Mouse (Mus musculus) neutrophil, adult 5-6 weeks (primary cell): ENCODE data around the gene Slc30a1. TPM values are rescaled to one million over a fixed set of nuclear protein-coding genes. Genes with fewer than 3 reads are reported as not detected.

Experiments
- ATAC-seq: fragments of 151-379, 151-347 bp; 2 replicates; pipeline ENCODE4 v1.8.0; 2017; ENCODE audit warnings: mild to moderate bottlenecking, moderate TSS enrichment; ENCODE audit not compliant: insufficient number of reproducible peaks, poor library complexity, low FRiP score, severe bottlenecking; ENCODE audit errors: extremely low read depth
- total RNA-seq: library from RNA; stranded (forward); fragments of 200-1000 nt; gene quantifications from 2 replicates; pipeline ENCODE4 v1.2.3, GENCODE M21; 2017

Slc30a1 gene
- total RNA-seq, result 9.3 and 9.7 TPM in 2 replicates

DNA sequence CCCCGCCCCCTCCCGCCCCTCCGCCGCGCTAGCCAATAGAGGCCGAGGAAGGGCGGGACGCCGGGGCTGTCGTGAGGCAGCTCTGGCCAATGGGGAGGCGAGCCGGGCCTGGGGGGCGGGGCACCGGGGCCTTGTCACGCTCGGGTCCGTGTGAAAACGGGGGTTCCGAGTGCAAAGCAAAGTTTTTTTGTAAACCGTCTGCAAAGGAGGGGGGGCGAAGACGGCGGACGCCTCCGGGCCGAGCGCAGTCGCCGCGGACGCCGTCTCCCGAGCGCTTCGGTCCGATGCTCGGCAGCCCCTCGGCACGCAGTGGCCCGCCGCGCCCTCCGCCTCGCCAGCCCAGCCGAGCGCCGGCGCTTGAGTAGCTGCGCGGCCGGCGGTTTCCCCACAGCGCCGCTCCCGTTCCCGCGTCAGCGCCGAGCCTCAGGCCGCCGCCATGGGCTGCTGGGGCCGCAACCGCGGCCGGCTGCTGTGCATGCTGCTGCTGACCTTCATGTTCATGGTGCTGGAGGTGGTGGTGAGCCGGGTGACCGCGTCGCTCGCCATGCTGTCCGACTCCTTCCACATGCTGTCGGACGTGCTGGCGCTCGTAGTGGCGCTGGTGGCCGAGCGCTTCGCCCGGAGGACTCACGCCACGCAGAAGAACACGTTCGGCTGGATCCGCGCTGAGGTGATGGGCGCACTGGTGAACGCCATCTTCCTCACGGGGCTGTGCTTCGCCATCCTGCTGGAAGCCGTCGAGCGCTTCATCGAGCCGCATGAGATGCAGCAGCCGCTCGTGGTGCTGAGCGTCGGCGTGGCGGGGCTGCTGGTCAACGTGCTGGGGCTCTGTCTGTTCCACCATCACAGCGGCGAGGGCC, at the start of gene Slc30a1:
Slc30a1 (plus strand) TSS at position 197 of the 860 bp plus-strand sequence.
- ATAC-seq, result peak; percentile 93

DNA sequence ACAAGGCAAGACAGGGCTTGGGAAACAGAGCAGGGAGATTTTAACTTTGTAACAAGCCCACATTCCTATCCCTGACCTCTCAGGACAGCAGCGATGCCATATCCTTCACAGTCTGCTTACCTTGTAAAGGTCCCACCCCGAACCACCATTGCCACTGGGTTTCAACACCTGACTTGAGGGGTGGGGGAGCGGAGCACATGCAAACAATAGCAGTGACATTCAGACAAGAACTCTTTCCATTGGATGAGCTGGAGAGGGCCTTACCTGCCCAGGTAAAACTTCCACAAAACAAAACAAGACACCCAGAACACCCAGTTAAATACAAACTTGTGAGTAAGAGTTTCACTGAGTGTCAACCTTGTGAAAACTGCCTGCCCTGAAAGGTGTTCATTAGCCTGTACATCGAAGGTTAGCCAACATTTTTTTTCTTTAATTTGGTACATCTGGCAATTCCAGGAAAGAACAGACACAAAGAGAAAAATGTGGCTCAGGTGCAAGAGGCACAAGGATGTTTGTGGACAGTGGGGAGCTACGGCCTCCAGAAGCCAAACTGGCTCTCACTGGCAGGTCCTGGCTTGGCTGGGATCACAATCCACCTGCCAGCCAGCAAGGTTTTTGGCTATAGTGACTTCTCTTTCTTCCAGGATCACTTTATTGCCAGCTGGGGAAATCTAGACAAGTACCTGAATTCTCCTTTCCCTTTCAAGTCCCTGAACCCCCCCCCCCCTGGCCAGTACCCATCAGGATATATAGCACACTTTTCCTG, 49.5 kb upstream of the Slc30a1 start:
- no peak for ATAC-seq

DNA sequence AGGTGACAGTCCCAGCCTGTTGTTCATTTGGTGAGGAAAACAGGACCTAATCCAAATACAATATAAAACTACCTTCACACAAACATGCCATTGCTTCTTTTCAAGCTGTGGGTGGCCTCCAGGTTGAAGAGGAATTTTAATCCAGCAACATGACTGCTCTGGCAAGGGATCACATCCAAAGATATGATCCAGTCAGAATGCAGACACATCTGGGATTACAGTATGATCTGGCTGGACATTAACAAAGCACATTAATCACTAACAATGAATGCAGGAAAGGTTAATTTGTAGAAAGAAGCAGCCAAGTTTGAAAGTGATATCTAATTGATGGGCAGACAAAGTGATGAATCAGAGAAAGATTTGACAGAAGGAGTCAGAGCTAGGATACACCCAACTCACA, 48.4 kb upstream of the Slc30a1 start:
- no peak for ATAC-seq

DNA sequence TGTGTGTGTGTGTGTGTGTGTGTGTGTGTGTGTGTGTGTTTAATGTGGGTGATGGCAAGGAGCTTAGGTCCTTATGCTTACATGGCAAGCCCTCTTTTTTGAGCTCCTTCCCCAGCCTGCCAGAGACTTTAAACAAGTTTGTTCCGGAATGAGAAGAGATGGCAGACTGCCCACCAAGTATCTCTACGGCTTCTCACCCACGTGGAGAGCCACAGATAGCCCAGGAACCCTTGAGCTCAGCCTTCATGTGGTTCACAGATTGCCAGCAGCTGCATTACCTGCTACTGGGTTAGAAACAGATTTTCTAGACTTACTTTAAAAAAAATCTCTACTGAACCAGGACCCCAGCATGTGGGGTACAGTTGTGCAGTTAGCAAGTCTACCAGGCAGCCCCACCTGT, 46.7 kb upstream of the Slc30a1 start:
- no peak for ATAC-seq

DNA sequence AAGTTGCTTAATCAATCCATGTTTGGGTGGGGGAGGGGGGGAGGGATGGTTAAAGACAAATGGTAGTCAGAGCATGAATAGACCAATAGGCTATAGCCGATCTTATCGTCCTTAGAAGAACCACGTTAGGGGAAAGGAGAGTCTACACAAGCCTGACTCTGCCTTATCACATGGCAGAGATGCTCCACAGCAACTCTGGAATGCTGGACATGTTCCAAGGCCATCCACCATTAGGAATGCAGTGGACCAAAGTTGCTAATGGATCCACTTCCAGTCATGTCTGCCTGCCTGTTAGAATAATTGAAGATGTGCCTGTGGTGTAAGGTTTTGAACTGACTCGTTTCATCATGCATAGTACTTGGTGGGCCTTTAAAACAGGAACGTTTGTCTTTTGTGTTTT, 45.3 kb upstream of the Slc30a1 start:
- no peak for ATAC-seq

DNA sequence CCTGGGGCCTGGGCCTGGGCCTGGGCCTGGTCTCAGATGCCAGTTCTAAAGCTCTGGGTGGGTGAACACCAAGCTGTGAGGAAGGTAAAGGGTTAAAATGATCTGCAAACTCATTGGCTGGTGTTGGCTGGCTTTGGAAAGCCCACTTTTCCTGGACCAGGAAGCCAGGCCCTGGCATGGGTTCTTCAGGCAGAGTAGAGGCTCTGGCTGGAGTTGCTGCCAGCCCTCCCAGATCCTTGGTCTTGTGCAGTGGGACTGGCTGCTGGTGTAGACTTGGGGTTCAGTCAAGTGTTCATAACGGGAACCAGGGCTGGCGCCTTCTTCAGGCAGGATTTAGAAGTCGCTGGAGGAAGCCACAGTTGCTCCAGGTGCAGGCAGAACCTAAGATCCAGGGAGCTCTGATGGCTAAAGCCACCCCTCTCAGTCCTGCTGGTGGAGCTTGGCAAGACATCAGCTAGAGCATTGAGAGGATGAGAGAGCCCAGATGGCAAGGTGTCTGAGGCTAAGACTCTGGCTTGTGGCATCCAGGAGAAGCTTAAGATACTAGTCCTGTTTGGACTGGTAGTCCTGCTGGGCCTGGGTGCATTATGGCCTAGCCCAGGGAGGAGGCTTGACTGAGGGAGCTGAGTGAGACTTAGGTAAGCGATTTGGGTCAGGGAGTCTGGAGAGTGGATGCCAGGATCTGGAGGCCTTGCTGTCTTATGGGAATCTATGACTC, 42.6 kb upstream of the Slc30a1 start:
- ATAC-seq, result no peak

DNA sequence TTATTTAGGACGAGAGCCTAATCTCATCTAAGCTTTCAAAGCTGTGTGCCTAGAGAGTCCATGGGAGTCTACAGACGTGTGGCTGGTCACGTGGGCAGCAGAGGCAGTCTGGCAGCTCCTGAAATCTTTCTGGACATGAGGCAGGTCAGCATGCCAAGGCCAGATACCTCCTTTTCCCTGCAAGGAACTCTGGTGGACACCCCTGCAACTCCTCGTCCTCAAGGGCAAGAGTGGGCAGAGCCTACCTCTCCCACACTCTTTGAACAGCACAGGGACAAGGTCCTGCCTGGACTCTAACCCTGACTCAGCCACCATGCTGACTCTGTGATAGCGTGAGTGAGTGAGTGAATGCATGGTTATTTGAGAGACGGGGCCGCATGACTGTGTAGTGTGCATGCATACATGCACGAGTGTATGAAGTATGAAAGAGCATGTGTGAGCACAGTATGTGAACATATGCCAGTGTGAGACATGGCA, 42.0 kb upstream of the Slc30a1 start:
- ATAC-seq, result no peak

DNA sequence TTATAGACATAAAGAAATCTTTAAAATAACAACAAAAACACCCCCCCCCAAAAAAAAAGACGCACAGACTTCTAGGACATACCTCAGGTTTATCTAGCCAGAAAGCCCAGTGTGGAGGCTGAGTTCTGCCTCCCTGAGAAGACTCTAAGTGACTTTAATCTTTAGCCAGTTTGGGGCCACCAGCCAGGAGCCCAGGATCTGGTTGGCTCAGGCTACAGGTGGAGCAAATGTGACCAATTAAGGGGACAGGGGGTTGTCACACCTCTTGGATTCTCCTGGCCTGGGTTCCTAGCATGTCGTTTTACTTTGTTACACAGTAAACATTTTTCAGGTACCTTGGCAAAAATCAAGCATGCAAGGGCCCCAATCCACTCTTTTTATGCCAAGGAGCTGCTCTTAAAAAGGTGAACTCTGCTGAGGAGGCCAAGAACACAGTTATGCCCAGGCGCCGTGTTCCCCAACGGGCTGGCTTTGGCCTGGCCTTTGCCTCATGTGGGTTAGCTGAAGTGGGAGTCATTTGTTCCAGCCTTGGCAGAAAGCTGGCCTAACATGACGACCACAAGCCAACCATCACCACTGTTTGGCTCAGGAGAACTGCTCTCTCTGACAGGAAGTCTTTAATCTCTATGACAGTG, 34.4 kb upstream of the Slc30a1 start:
- ATAC-seq, result no peak

DNA sequence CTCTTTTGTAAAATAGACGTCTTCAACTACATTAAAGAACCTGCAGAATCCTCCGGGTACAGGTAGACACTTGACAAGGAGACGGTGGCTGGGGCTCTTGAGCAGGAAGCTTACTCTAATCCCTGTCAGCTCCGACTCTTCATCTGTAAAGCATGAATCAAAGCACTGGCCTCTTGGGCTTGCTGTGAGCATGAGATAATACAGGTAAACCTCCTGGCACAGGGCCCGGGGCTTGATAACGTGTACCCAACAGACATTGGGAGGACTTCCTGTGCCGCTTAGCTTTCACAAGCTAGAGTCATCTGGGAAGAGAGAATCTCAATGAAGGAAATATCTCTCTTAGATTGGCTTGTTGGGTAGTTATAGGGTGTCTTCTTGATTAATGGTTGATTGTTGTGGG, 31.6 kb upstream of the Slc30a1 start:
- ATAC-seq, result no peak

DNA sequence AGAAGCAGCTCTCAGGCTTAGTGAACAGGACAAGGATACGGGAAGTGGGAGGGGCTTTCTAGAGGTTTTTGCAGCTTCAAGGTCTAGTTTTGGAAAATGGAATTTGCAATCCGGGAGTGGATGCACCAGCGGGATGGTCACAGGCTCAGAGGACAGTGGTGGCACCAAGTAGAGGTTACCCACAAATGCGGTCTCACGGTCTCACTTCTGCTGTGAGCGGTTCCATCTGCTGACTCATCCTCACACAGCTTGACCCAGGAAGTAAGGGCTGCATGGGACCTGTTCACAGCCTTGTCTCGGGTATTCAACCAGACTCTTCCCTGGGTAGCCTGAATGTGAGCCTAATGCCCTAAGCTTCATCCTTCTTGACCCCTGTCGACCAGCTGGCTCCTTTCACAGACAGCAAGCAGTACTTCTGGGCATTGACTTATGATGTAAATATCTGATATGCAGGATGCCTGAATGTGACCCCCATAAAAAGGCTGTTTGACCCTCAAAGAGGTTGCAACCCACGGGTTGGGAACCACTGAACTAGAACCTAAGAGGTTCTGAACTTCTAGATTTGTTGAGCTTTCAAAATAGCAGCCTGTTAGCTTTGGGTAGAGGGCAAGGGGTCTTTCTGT, 30.8 kb upstream of the Slc30a1 start:
- ATAC-seq, result peak; percentile 53; the same call in 1 of the 2 replicates

DNA sequence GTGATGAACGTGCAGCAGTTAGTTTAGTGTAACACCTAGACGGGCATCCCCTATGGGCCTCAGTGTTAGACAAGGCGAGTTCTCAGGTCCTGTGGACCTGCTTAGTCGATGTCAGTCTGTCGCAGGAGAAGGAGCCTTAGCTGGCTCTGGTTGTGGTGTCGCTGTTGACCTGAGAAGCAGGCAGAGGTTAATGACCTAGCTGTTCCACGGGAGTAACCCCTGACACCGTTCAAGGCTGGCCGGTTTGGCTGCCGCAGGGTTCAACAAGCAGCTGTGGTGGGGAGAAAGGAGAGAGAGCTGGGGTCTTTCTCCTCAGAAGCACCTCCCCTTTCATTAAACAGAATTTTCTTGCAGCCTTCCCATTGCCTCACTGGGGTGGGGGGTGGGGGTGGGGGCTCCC, 28.9 kb upstream of the Slc30a1 start:
- no peak for ATAC-seq

DNA sequence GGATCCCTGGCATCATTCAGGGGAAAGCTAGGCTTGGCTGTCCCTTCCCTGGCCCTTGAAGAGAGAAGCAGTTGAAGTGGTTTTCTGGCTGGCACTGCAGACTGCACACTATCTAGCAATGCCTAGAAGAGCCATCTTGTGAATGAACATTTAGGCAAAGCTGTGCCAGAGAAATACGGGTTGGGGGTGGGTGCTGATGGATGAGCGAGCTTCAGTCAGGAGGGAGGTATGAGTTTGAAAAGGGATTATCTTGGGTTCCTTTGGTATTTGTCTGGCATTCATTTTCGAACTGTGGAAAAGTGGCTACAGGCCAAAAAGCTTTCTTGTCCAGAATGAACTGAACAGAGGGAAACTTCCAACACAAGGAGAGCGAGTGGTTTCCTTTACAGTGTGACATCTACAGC, 28.0 kb upstream of the Slc30a1 start:
- no peak for ATAC-seq

DNA sequence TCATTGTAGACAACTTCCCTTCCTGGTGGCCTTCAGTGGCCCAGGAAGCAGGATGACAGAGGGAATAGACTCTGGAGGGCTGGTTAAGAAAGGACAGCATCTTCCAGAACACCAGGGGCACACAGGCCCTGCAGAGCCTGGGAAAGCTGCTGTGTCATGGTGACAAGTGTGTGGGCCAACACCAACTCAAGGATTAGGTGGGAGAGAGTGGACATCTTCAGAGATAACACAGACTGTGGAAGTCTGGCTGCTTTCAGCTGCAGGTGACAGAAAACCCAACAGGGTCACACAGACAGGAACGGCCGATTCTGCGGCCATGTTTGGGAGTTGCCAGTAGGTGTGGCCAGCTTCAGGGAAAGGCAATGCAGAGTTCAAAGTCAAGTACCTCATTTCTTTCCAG, 26.3 kb upstream of the Slc30a1 start:
- ATAC-seq, result no peak

DNA sequence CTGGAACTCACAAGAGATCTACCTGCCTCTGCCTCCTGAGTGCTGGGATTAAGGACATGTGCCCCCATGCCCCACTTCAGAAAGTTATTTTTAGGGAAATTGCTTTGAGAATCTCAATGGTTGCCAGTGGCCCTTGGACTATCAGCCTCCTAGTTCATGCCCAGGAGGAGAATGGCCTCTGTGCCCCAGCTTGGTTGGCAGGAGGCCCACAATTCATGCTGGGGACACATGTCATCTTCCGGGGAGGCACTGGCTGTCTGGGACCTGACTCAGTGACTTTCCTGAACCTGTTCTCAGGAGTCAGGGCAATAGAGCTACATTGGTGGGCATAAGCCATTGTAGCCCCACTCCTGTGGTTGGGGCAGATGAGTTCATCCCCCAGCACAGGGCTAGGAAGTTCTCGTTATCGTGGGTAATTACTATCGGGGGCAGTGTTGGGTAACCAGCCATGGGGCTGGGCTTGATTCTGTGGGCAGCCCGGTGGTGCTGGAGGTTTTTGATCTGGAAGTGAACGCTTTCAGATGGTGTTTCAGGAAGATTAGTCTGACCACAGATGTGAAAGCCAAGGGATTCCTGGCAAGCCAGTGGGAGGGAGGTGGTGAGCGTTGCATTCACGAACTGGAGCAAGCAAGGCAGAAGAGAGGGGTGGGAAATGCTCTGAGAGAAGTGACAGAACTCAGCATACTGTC, 25.5 kb upstream of the Slc30a1 start:
- no peak for ATAC-seq

DNA sequence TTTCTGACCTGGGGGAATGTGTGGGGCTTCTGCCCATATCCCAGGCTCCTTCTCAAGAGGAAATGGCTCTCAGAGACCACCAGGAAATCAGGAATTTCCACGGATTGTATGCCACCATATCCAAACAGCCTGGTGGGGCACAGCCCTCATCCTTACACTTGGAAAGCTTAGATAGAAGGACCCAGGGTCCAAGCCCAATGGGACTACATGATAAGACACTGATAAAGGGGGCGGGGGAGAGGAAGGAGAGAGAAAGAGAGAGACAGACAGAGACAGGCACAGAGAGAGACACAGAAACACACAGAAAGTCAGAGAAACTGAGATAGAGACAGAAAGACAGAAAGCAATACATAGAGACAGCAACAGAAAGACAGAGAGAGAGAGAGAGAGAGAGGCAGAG, 24.9 kb upstream of the Slc30a1 start:
- no peak for ATAC-seq

DNA sequence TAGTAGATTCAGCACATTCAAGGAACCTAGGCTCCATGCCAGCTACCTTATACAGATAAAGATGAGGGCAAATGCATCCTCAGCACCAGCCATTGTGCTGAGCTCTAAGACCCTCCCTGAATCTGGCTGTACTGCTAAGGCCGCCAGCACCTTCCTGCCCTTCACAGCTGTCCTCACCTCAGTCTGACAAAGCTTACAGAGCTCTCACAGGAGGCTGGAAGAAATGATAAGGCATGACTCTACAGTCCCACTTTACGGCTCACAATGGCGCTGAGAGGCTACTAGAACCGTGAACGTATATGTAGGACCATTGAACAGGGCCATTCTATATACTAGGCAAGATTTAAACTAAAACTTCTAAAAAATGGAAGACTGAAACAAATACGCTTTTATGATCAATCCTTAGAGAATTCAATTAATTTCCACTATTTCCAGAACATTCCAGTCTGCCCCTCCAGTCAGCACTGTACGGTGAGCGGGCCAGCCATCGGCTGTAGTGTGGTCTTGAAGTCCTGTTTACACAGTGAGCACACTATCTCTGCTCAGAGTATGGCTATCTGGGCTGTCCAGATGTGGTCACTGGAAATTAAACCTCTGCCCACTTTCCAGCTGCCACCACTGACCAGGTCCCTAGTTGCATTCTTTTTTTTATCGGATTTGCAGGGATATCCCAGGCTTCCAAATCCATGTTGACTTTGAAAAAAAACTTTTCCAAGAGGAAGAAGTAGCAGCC, 23.9 kb upstream of the Slc30a1 start:
- no peak for ATAC-seq

DNA sequence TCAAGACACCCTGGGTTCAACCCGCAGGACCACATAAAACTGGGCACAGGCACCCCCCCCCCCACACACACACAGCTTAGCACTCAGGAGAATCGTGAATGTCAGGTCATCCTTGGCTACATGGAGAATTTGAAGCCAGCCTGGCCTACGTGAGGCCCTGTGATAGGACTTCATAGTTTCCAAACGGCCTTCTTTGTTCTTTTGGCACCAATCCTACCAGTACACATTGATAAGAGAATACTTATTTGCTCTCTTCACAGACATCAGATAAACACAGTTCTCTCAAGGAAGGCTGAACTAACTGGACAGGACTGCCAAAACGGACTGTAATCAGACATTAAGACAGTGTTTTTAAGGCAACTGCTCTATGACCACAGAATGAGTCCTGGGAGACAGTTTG, 22.9 kb upstream of the Slc30a1 start:
- ATAC-seq, result no peak

DNA sequence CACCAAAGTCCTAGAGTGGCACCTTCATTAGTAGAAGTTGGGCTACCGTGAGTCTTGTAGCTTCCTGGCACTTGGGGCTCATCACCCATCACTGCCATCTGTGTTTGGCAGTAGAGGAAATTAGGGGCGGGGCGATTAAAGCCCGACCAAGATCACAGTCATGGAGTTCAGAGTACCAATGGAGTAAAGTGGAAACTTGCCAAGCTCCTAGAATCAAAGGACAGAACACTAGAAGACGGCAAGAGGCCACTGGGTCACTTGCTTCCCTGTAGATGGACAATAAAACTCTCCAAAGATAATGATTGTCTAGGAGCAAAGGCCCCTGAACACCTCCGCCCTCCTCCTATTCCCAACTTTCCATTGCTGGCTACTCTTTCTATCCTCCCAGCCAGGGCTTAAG, 14.7 kb upstream of the Slc30a1 start:
- ATAC-seq, result no peak
